ENCODE assay signal across 8 mouse cellular contexts in genomic region chr16:23897984-23898586, GRCm38 (mm10). TPM values are rescaled to one million over a fixed set of nuclear protein-coding genes. Genes with fewer than 3 reads are reported as not detected.
DNase-seq lines count a peak whose midpoint lies in the region; ATAC-seq lines count a peak whose summit lies in the region.

No protein-coding gene starts in this region.

- peak; percentile 72 for ATAC-seq in inflammation-experienced regulatory T-cells, adult 6 months
- ATAC-seq in megakaryocyte, adult 5-6 weeks (ENCODE audit: poor library complexity, severe bottlenecking), result peak; percentile 80

- DNase-seq in adrenal gland, adult 18-20 months (ENCODE audit: low spot score in 2 of 2), result peak; percentile 57 to 60
- peak; percentile 87 for DNase-seq in embryo, embryonic 10 days (ENCODE audit: low spot score)
- DNase-seq in gastrocnemius, postnatal 14 days, result peak; percentile 67
- peak; percentile 57 to 60 for DNase-seq in left cerebral cortex, adult 8-10 months (ENCODE audit: low spot score in 2 of 2)
- DNase-seq in retina, postnatal 7 days (ENCODE audit: low read depth, low spot score), result peak; percentile 46
- DNase-seq in urinary bladder, postnatal 36 days (ENCODE audit: low spot score in 2 of 2), result peak; percentile 49 to 77

- intact Hi-C loops in gastrocnemius, postnatal 14 days (cut with DNase I; ENCODE audit: low total_unique reads), result loop anchor here (5.0 kb wide), 2 partner anchors 346 to 446 kb away; no protein-coding TSS in a partner anchor

RNA-seq across cellular contexts. Expression of gene Sst, which starts 7.3 kb away (rescaled TPM):
- not detected for total RNA-seq in adrenal gland, adult 18-20 months (2021)
- total RNA-seq in gastrocnemius, postnatal 14 days (2021), result not detected
- not detected for polyA plus RNA-seq in inflammation-experienced regulatory T-cells, adult 6 months (2017; shearing (Covaris generic))
- total RNA-seq in left cerebral cortex, adult 8-10 months (2022), result 100 to 1,000 TPM; 363 to 433 (median 383) TPM
- total RNA-seq in megakaryocyte, adult 5-6 weeks (2015), result not detected in 2 replicates
- total RNA-seq in megakaryocyte, adult 5-6 weeks (2017), result not detected in 2 replicates

RNA-seq across cellular contexts. Expression of gene Rtp2, which starts 34.1 kb away (rescaled TPM):
- total RNA-seq in adrenal gland, adult 18-20 months (2021), result not detected
- not detected for total RNA-seq in gastrocnemius, postnatal 14 days (2021)
- not detected for polyA plus RNA-seq in inflammation-experienced regulatory T-cells, adult 6 months (2017; shearing (Covaris generic))
- total RNA-seq in left cerebral cortex, adult 8-10 months (2022), result under 1 TPM in 2 of 4 experiments, not detected in 2; 0.18 to 0.32 TPM
- not detected in 2 replicates for total RNA-seq in megakaryocyte, adult 5-6 weeks (2015)
- not detected in 2 replicates for total RNA-seq in megakaryocyte, adult 5-6 weeks (2017)

Comparison
In these comparisons a context has a peak if more than half of its experiments do, and no peak if none do; other contexts are left out.
1. Peak in every context shown above with its lines: DNase-seq and ATAC-seq.
2. RNA of gene Sst, which starts 7.3 kb away (total RNA-seq): 363 to 433 TPM in left cerebral cortex, adult 8-10 months; not detected in adrenal gland, adult 18-20 months, not detected in gastrocnemius, postnatal 14 days and not detected in megakaryocyte, adult 5-6 weeks; every median in the first group is over 100 times any median in the second.